Mouse (Mus musculus) C2C12 (cell line): ENCODE measurements at regions not wholly inside any gene's neighbourhood (a gene's known extent, or its start where the extent isn't known, plus 50 kb on each side); places are given as distances from the start of the nearest gene placed in this dataset.

ENCODE experiments used
- H3K27me3 ChIP-seq: one replicate; pipeline ENCODE4 v1.6.1; 2011; ENCODE audit not compliant: control insufficient read depth, insufficient read depth, insufficient read length
- H3K36me3 ChIP-seq: one replicate; pipeline ENCODE4 v1.6.1; 2011; ENCODE audit not compliant: control insufficient read depth, insufficient read depth
- H3K4me3 ChIP-seq: one replicate; pipeline ENCODE4 v1.5.1; 2011; ENCODE audit warnings: mild to moderate bottlenecking, control low read depth; ENCODE audit not compliant: poor library complexity, insufficient read depth, severe bottlenecking
- H3K79me2 ChIP-seq: one replicate; pipeline ENCODE4 v1.6.1; 2011; ENCODE audit not compliant: control insufficient read depth, insufficient read depth
- H3K79me3 ChIP-seq: one replicate; pipeline ENCODE4 v1.6.1; 2011; ENCODE audit warnings: low read depth, control low read depth
- H3ac ChIP-seq: one replicate; pipeline ENCODE3; 2011; ENCODE audit warnings: low read depth; ENCODE audit not compliant: control insufficient read depth, insufficient read length
- CEBPB ChIP-seq: IDR thresholded peaks from one replicate; pipeline ENCODE4 v1.6.1; 2011; ENCODE audit warnings: low read depth, mild to moderate bottlenecking, control low read depth, moderate library complexity
- CTCF ChIP-seq: IDR thresholded peaks from one replicate; pipeline ENCODE4 v1.5.1; 2011; ENCODE audit not compliant: control insufficient read depth, insufficient read depth, insufficient read length
- FOSL1 ChIP-seq: IDR thresholded peaks from one replicate; pipeline ENCODE4 v1.8.0; 2011; ENCODE audit warnings: mild to moderate bottlenecking, low read length; ENCODE audit not compliant: poor library complexity, insufficient read depth, severe bottlenecking
- MAX ChIP-seq: IDR thresholded peaks from one replicate; pipeline ENCODE4 v1.6.1; 2011; ENCODE audit warnings: mild to moderate bottlenecking, control low read depth
- MYOD1 ChIP-seq: IDR thresholded peaks from one replicate; pipeline ENCODE4 v1.6.1; 2011; ENCODE audit warnings: low read depth; ENCODE audit not compliant: control insufficient read depth, insufficient read length
- MYOG ChIP-seq: IDR thresholded peaks from one replicate; pipeline ENCODE4 v1.6.1; 2011; ENCODE audit not compliant: control insufficient read depth, insufficient read length; ENCODE audit errors: extremely low read depth
- USF1 ChIP-seq: IDR thresholded peaks from one replicate; pipeline ENCODE4 v1.6.1; 2011; ENCODE audit warnings: low read depth, mild to moderate bottlenecking, control low read depth, moderate library complexity

GRCm38 (mm10) chr15:62392839-62393238 lies 1452.1 kb downstream of the Gsdmc2 start:
- Histone ChIP-seq H3K79me2 (no peaks in the 10 kb centered on the region), H3K79me3 (no peaks in the 10 kb centered on the region), H3K36me3 (no peaks in the 10 kb centered on the region), H3ac (no peak overlapping the region), H3K4me3 (no peak overlapping the region), H3K27me3 (no peaks in the 10 kb centered on the region)
- no peak for TF ChIP-seq USF1
- TF ChIP-seq FOSL1: no peak
- no peak for TF ChIP-seq MAX
- TF ChIP-seq MYOD1: no peak
- no peak for TF ChIP-seq CTCF
- no peak for TF ChIP-seq CEBPB
- no peak for TF ChIP-seq MYOG

GRCm38 (mm10) chr15:62392381-62392780 lies 1452.6 kb downstream of the Gsdmc2 start:
- TF ChIP-seq CEBPB (peak; percentile 96), MAX (peak; percentile 74), MYOD1 (no peak), FOSL1 (peak; percentile 89)
- no peak overlapping the region for H3K4me3 ChIP-seq
- H3K27me3 ChIP-seq: no peaks in the 10 kb centered on the region
- no peaks in the 10 kb centered on the region for H3K36me3 ChIP-seq
- H3K79me3 ChIP-seq: no peaks in the 10 kb centered on the region
- no peaks in the 10 kb centered on the region for H3K79me2 ChIP-seq
- H3ac ChIP-seq: no peak overlapping the region

GRCm38 (mm10) chr15:62389431-62390105 lies 1455.4 kb downstream of the Gsdmc2 start:
- TF ChIP-seq MAX (no peak), MYOD1 (no peak), USF1 (no peak), FOSL1 (no peak), CEBPB (no peak), MYOG (no peak), CTCF (no peak)
- no peak overlapping the region for H3K4me3 ChIP-seq
- H3K79me3 ChIP-seq: no peaks in the 10 kb centered on the region
- H3ac ChIP-seq: no peak overlapping the region
- H3K36me3 ChIP-seq: no peaks in the 10 kb centered on the region
- no peaks in the 10 kb centered on the region for H3K27me3 ChIP-seq
- H3K79me2 ChIP-seq: no peaks in the 10 kb centered on the region

- Histone ChIP-seq H3K79me2 (no peaks in the 10 kb centered on the region), H3K4me3 (no peak overlapping the region), H3K27me3 (no peaks in the 10 kb centered on the region), H3ac (no peak overlapping the region), H3K36me3 (no peaks in the 10 kb centered on the region), H3K79me3 (no peaks in the 10 kb centered on the region)
- peak; percentile 79 for TF ChIP-seq FOSL1
- no peak for TF ChIP-seq MAX
These were observed 1459.4 kb upstream of the A1bg start for GRCm38 (mm10) chr15:62382233-62382632.

GRCm38 (mm10) chr15:62374641-62375040 lies 1451.8 kb upstream of the A1bg start:
- Histone ChIP-seq H3K79me3 (no peaks in the 10 kb centered on the region), H3K27me3 (no peaks in the 10 kb centered on the region), H3K36me3 (no peaks in the 10 kb centered on the region), H3ac (no peak overlapping the region), H3K79me2 (no peaks in the 10 kb centered on the region), H3K4me3 (no peak overlapping the region)
- peak; percentile 56 for TF ChIP-seq MYOD1
- no peak for TF ChIP-seq FOSL1

GRCm38 (mm10) chr15:62361171-62361570 lies 1438.4 kb upstream of the A1bg start:
- no peaks in the 10 kb centered on the region for H3K27me3 ChIP-seq
- H3K79me2 ChIP-seq: no peaks in the 10 kb centered on the region
- no peak overlapping the region for H3ac ChIP-seq
- H3K36me3 ChIP-seq: no peaks in the 10 kb centered on the region
- peak; percentile 48 for TF ChIP-seq MYOD1
- TF ChIP-seq USF1: no peak
- peak; percentile 34 for TF ChIP-seq FOSL1
- no peaks in the 10 kb centered on the region for H3K79me3 ChIP-seq
- no peak overlapping the region for H3K4me3 ChIP-seq
